Mouse (Mus musculus) CH12.LX (cell line): ENCODE data around the gene Gm49337.

Source experiments
- CHD1 ChIP-seq: IDR thresholded peaks from 2 replicates; pipeline ENCODE4 v1.6.1; 2012; ENCODE audit warnings: low read depth, low read length, improper control_type of control experiment, inconsistent platforms
- CHD2 ChIP-seq: IDR thresholded peaks from 2 replicates; pipeline ENCODE4 v1.6.1; 2011; ENCODE audit warnings: low read length, improper control_type of control experiment
- CTCF ChIP-seq, 2 experiments: IDR thresholded peaks in 1 of 2; conservative IDR thresholded peaks in 1 of 2; 2 replicates each; pipeline ENCODE4 v1.5.1; 2011 to 2012; ENCODE audit warnings: low read depth in 2 of 2, low read length in 2 of 2, improper control_type of control experiment in 1 of 2, inconsistent platforms in 1 of 2, mild to moderate bottlenecking in 1 of 2, moderate library complexity in 1 of 2
- EP300 ChIP-seq: IDR thresholded peaks from 2 replicates; pipeline ENCODE4 v1.6.1; 2011; ENCODE audit warnings: low read length, improper control_type of control experiment
- ETS1 ChIP-seq: conservative IDR thresholded peaks from 2 replicates; pipeline ENCODE4 v1.6.1; 2012; ENCODE audit warnings: low read depth, mild to moderate bottlenecking, inconsistent platforms, low read length, improper control_type of control experiment, moderate library complexity
- MAFK ChIP-seq: IDR thresholded peaks from 2 replicates; pipeline ENCODE4 v1.6.1; 2011; ENCODE audit warnings: low read length, improper control_type of control experiment; ENCODE audit not compliant: insufficient replicate concordance
- MAX ChIP-seq: IDR thresholded peaks from 2 replicates; pipeline ENCODE4 v1.6.1; 2011; ENCODE audit warnings: low read length, improper control_type of control experiment
- MXI1 ChIP-seq: IDR thresholded peaks from 2 replicates; pipeline ENCODE4 v1.6.1; 2011; ENCODE audit warnings: mild to moderate bottlenecking, low read depth, low read length, improper control_type of control experiment
- POLR2A ChIP-seq: IDR thresholded peaks from 2 replicates; pipeline ENCODE4 v1.6.1; 2011; ENCODE audit warnings: low read depth, mild to moderate bottlenecking, improper control_type of control experiment, low read length
- RAD21 ChIP-seq: IDR thresholded peaks from 2 replicates; pipeline ENCODE4 v1.6.1; 2011; ENCODE audit warnings: low read depth, mild to moderate bottlenecking, low read length, improper control_type of control experiment, moderate library complexity
- SIN3A ChIP-seq: IDR thresholded peaks from 2 replicates; pipeline ENCODE4 v1.6.1; 2012; ENCODE audit warnings: low read length, improper control_type of control experiment, inconsistent platforms
- ZC3H11A ChIP-seq: IDR thresholded peaks from 2 replicates; pipeline ENCODE4 v1.6.1; 2012; ENCODE audit warnings: low read depth, mild to moderate bottlenecking, inconsistent platforms, low read length, improper control_type of control experiment
- ZKSCAN1 ChIP-seq: IDR thresholded peaks from 2 replicates; pipeline ENCODE4 v1.6.1; 2012; ENCODE audit warnings: low read depth, inconsistent platforms, low read length, improper control_type of control experiment, borderline replicate concordance
- ZMIZ1 ChIP-seq: IDR thresholded peaks from 2 replicates; pipeline ENCODE4 v1.6.1; 2012; ENCODE audit warnings: low read depth, mild to moderate bottlenecking, inconsistent platforms, low read length, improper control_type of control experiment

- no peak for TF ChIP-seq ZC3H11A
- TF ChIP-seq RAD21: no peak
- no peak for TF ChIP-seq CTCF (conservative IDR thresholded peaks at IDR 0.05 in 1 of 2, IDR thresholded peaks at IDR 0.05 in 1 of 2; ENCODE audit: low read depth in 2 of 2, low read length in 2 of 2)
- no peak for TF ChIP-seq POLR2A
- TF ChIP-seq EP300: no peak
- no peak for TF ChIP-seq ZKSCAN1
- TF ChIP-seq ETS1: no peak
- TF ChIP-seq MXI1: no peak
- no peak for TF ChIP-seq MAFK
- no peak for TF ChIP-seq CHD1
- TF ChIP-seq CHD2: no peak
- no peak for TF ChIP-seq ZMIZ1
- TF ChIP-seq MAX: no peak
- TF ChIP-seq SIN3A: no peak
Measured at GRCm38 (mm10) chr4:116160769-116161168, 12.4 kb upstream of the Gm49337 start.
